Mouse (Mus musculus) limb, embryonic 12.5 days (tissue): Measurements from ENCODE around the gene Zfhx3. TPM values are rescaled to one million over a fixed set of nuclear protein-coding genes. Genes with fewer than 3 reads are reported as not detected.

Source experiments
- ATAC-seq: fragments of 200-750 bp; cut with Nextera tagmentation; 2 replicates; pipeline ENCODE4 v1.8.0; 2017; ENCODE audit warnings: low read depth, moderate TSS enrichment; ENCODE audit not compliant: insufficient number of reproducible peaks, insufficient read depth, low FRiP score, low TSS enrichment
- H3K27ac ChIP-seq: fragments of 300-500 bp; sonication (generic); 2 replicates; pipeline ENCODE4 v1.5.1; 2016; ENCODE audit warnings: mild to moderate bottlenecking, moderate library complexity
- H3K27me3 ChIP-seq: fragments of 300-500 bp; sonication (generic); 2 replicates; pipeline ENCODE4 v1.6.1; 2016; ENCODE audit warnings: mild to moderate bottlenecking, moderate library complexity
- H3K36me3 ChIP-seq: fragments of 300-500 bp; sonication (generic); 2 replicates; pipeline ENCODE4 v1.6.1; 2016; ENCODE audit warnings: mild to moderate bottlenecking, moderate library complexity
- H3K4me1 ChIP-seq: fragments of 300-500 bp; sonication (generic); replicated peaks from 2 replicates; pipeline ENCODE4 v1.6.1; 2016
- H3K4me2 ChIP-seq: fragments of 300-500 bp; sonication (generic); 2 replicates; pipeline ENCODE4 v1.6.1; 2016; ENCODE audit warnings: mild to moderate bottlenecking, moderate library complexity
- H3K4me3 ChIP-seq: fragments of 300-500 bp; sonication (generic); replicated peaks from 2 replicates; pipeline ENCODE4 v1.5.1; 2016; ENCODE audit warnings: mild to moderate bottlenecking
- H3K9ac ChIP-seq: fragments of 300-500 bp; sonication (generic); replicated peaks from 2 replicates; pipeline ENCODE4 v1.6.1; 2016; ENCODE audit warnings: mild to moderate bottlenecking, moderate library complexity
- H3K9me3 ChIP-seq: fragments of 300-500 bp; sonication (generic); 2 replicates; pipeline ENCODE4 v1.6.1; 2016; ENCODE audit warnings: mild to moderate bottlenecking, moderate library complexity
- WGBS: fragments of 180-500 bp; shearing (Covaris S2); methylation state at CpG from one replicate; pipeline ENCODE4 v1.1.7; 2016; 5-methylcytosine and 5-hydroxymethylcytosine counted together
- polyA plus RNA-seq: library from polyadenylated mRNA; unstranded; fragments of >200 nt; fragmentation: Nextera tagmentation; extraction: Ambion mirVana; gene quantifications from 2 replicates; pipeline ENCODE4 v1.2.1, GENCODE M21; 2016

The Zfhx3 gene
- polyA plus RNA-seq, 1 experiment from 2014 or later, result 53.0 TPM

- peaks cover 16% of the 10 kb centered on the region for H3K4me1 ChIP-seq
- peaks cover 29% of the 10 kb centered on the region for H3K36me3 ChIP-seq
- no peak overlapping the region for H3K4me3 ChIP-seq
- H3K27ac ChIP-seq, result peak overlapping the region; percentile 56; the same call in 1 of the 2 replicates
- H3K27me3 ChIP-seq, result no peaks in the 10 kb centered on the region
- H3K9me3 ChIP-seq, result no peaks in the 10 kb centered on the region
- no peak for ATAC-seq
- H3K4me2 ChIP-seq, result no peak overlapping the region
- no peak overlapping the region for H3K9ac ChIP-seq
- 53% methylated on average over 6 of the region's 6 CpGs for WGBS
Measured at GRCm38 (mm10) chr8:108915425-108915824, 973.0 kb downstream of the Zfhx3 start.

- WGBS, result 81% methylated on average over 6 of the region's 6 CpGs
- H3K9me3 ChIP-seq, result no peaks in the 10 kb centered on the region
- no peak for ATAC-seq
- no peak overlapping the region for H3K9ac ChIP-seq
- H3K4me2 ChIP-seq, result no peak overlapping the region
- H3K27ac ChIP-seq, result no peak overlapping the region
- peaks cover 29% of the 10 kb centered on the region for H3K36me3 ChIP-seq
- H3K4me1 ChIP-seq, result peaks cover 12% of the 10 kb centered on the region
- H3K4me3 ChIP-seq, result no peak overlapping the region
- no peaks in the 10 kb centered on the region for H3K27me3 ChIP-seq
Measured at GRCm38 (mm10) chr8:108915876-108916275, 973.4 kb downstream of the Zfhx3 start.

GRCm38 (mm10) chr8:108920151-108920550 lies 977.7 kb downstream of the Zfhx3 start:
- H3K4me1 ChIP-seq, result peaks cover 11% of the 10 kb centered on the region; the same call in 1 of the 2 replicates
- H3K27me3 ChIP-seq, result no peaks in the 10 kb centered on the region
- no peak overlapping the region for H3K4me3 ChIP-seq
- peaks cover 20% of the 10 kb centered on the region for H3K36me3 ChIP-seq
- H3K4me2 ChIP-seq, result no peak overlapping the region
- no peak for ATAC-seq
- H3K9ac ChIP-seq, result no peak overlapping the region
- WGBS, result 87% methylated on average over 7 of the region's 7 CpGs
- H3K27ac ChIP-seq, result no peak overlapping the region
- H3K9me3 ChIP-seq, result no peaks in the 10 kb centered on the region

GRCm38 (mm10) chr8:108923161-108923560 lies 980.7 kb downstream of the Zfhx3 start:
- H3K36me3 ChIP-seq, result peaks cover 13% of the 10 kb centered on the region; the same call in 1 of the 2 replicates
- H3K4me3 ChIP-seq, result no peak overlapping the region
- peaks cover 14% of the 10 kb centered on the region; the same call in 1 of the 2 replicates for H3K4me1 ChIP-seq
- 89% methylated on average over 6 of the region's 6 CpGs for WGBS
- no peak overlapping the region for H3K27ac ChIP-seq
- H3K4me2 ChIP-seq, result no peak overlapping the region
- ATAC-seq, result no peak
- H3K9ac ChIP-seq, result no peak overlapping the region
- no peaks in the 10 kb centered on the region for H3K9me3 ChIP-seq
- no peaks in the 10 kb centered on the region for H3K27me3 ChIP-seq

GRCm38 (mm10) chr8:108924526-108924925 lies 982.1 kb downstream of the Zfhx3 start:
- peaks cover 13% of the 10 kb centered on the region; the same call in 1 of the 2 replicates for H3K36me3 ChIP-seq
- no peak overlapping the region for H3K9ac ChIP-seq
- H3K9me3 ChIP-seq, result no peaks in the 10 kb centered on the region
- no peak overlapping the region for H3K4me3 ChIP-seq
- H3K27ac ChIP-seq, result no peak overlapping the region
- H3K4me1 ChIP-seq, result peaks cover 14% of the 10 kb centered on the region; the same call in 1 of the 2 replicates
- 91% methylated on average over 9 of the region's 9 CpGs for WGBS
- no peaks in the 10 kb centered on the region for H3K27me3 ChIP-seq
- H3K4me2 ChIP-seq, result no peak overlapping the region
- ATAC-seq, result no peak

- Histone ChIP-seq H3K9me3 (no peaks in the 10 kb centered on the region), H3K4me2 (no peak overlapping the region), H3K4me1 (peaks cover 25% of the 10 kb centered on the region; the same call in 1 of the 2 replicates), H3K4me3 (no peak overlapping the region), H3K9ac (no peak overlapping the region), H3K27ac (no peak overlapping the region), H3K27me3 (no peaks in the 10 kb centered on the region), H3K36me3 (peaks cover 13% of the 10 kb centered on the region; the same call in 1 of the 2 replicates)
- ATAC-seq, result no peak
- 74% methylated on average over 11 of the region's 11 CpGs for WGBS
Measured at GRCm38 (mm10) chr8:108926106-108926505, 983.7 kb downstream of the Zfhx3 start.

GRCm38 (mm10) chr8:108930635-108931034 lies 988.2 kb downstream of the Zfhx3 start:
- 55% methylated on average over 5 of the region's 5 CpGs for WGBS
- Histone ChIP-seq H3K9ac (no peak overlapping the region), H3K4me2 (no peak overlapping the region), H3K4me3 (no peak overlapping the region), H3K9me3 (no peaks in the 10 kb centered on the region), H3K4me1 (peaks cover 21% of the 10 kb centered on the region), H3K36me3 (peaks cover 41% of the 10 kb centered on the region), H3K27me3 (no peaks in the 10 kb centered on the region), H3K27ac (no peak overlapping the region)
- no peak for ATAC-seq

GRCm38 (mm10) chr8:108931837-108932236 lies 989.4 kb downstream of the Zfhx3 start:
- no peak overlapping the region for H3K4me2 ChIP-seq
- WGBS, result 63% methylated on average over 13 of the region's 13 CpGs
- no peak for ATAC-seq
- peaks cover 20% of the 10 kb centered on the region for H3K4me1 ChIP-seq
- no peaks in the 10 kb centered on the region for H3K27me3 ChIP-seq
- peaks cover 40% of the 10 kb centered on the region for H3K36me3 ChIP-seq
- H3K9me3 ChIP-seq, result no peaks in the 10 kb centered on the region
- H3K9ac ChIP-seq, result no peak overlapping the region
- no peak overlapping the region for H3K4me3 ChIP-seq
- H3K27ac ChIP-seq, result 0 out of 2 replicates have a peak overlapping the region, but pooled peaks have one; percentile 5

- no peak overlapping the region for H3K4me2 ChIP-seq
- no peak overlapping the region for H3K27ac ChIP-seq
- 89% methylated on average over 9 of the region's 9 CpGs for WGBS
- H3K4me3 ChIP-seq, result no peak overlapping the region
- no peak for ATAC-seq
- no peaks in the 10 kb centered on the region for H3K9me3 ChIP-seq
- H3K4me1 ChIP-seq, result peaks cover 20% of the 10 kb centered on the region
- no peak overlapping the region for H3K9ac ChIP-seq
- H3K27me3 ChIP-seq, result no peaks in the 10 kb centered on the region
- peaks cover 44% of the 10 kb centered on the region for H3K36me3 ChIP-seq
Measured at GRCm38 (mm10) chr8:108932729-108933128, 990.3 kb downstream of the Zfhx3 start.

- H3K27me3 ChIP-seq, result no peaks in the 10 kb centered on the region
- H3K9me3 ChIP-seq, result no peaks in the 10 kb centered on the region
- H3K36me3 ChIP-seq, result peaks cover 72% of the 10 kb centered on the region
- no peak overlapping the region for H3K9ac ChIP-seq
- no peak overlapping the region for H3K4me2 ChIP-seq
- ATAC-seq, result no peak
- 74% methylated on average over 18 of the region's 18 CpGs for WGBS
- H3K4me3 ChIP-seq, result no peak overlapping the region
- peak overlapping the region; percentile 41; the same call in 1 of the 2 replicates for H3K27ac ChIP-seq
- H3K4me1 ChIP-seq, result peaks cover 14% of the 10 kb centered on the region
Measured at GRCm38 (mm10) chr8:108935834-108936694, 993.6 kb downstream of the Zfhx3 start.

GRCm38 (mm10) chr8:108936695-108937448 lies 994.4 kb downstream of the Zfhx3 start:
- Histone ChIP-seq H3K4me2 (no peak overlapping the region), H3K9ac (no peak overlapping the region), H3K9me3 (no peaks in the 10 kb centered on the region), H3K27ac (peak overlapping the region; percentile 41; the same call in 1 of the 2 replicates), H3K27me3 (no peaks in the 10 kb centered on the region), H3K36me3 (peaks cover 80% of the 10 kb centered on the region), H3K4me3 (no peak overlapping the region), H3K4me1 (peaks cover 13% of the 10 kb centered on the region)
- ATAC-seq, result no peak
- 78% methylated on average over 19 of the region's 19 CpGs for WGBS
